Mouse (Mus musculus) thymus, postnatal 14 days (tissue): ENCODE results near the gene Tmc7.

Experiments
- DNase-seq: peaks from one replicate; pipeline ENCODE4 v3.0.0; 2021

The Tmc7 gene

GRCm38 (mm10) chr7:118498984-118499783, 85.4 kb downstream of the Tmc7 start:
- peak; percentile 3 for DNase-seq

GRCm38 (mm10) chr7:118494892-118495579, 89.5 kb downstream of the Tmc7 start:
- DNase-seq, result no peak

GRCm38 (mm10) chr7:118493892-118494291, 90.6 kb downstream of the Tmc7 start:
- no peak for DNase-seq

- DNase-seq, result peak; percentile 66
Observed at GRCm38 (mm10) chr7:118491431-118492147, 92.9 kb downstream of the Tmc7 start, which contains the start of gene Itpripl2. TSS of gene Itpripl2 (minus strand) at chr7:118491975.

- DNase-seq, result peak; percentile 3
Observed at GRCm38 (mm10) chr7:118490666-118491430, 93.7 kb downstream of the Tmc7 start.

- no peak for DNase-seq
Observed at GRCm38 (mm10) chr7:118489706-118490665, 94.5 kb downstream of the Tmc7 start.

- DNase-seq, result no peak
Observed at GRCm38 (mm10) chr7:118488060-118488664, 96.4 kb downstream of the Tmc7 start.

- no peak for DNase-seq
Observed at GRCm38 (mm10) chr7:118486917-118487316, 97.6 kb downstream of the Tmc7 start.
